Mouse (Mus musculus): ENCODE measurements around the gene Ccdc13.

Ccdc13 gene

GRCm38 (mm10) chr9:121846526-121847118, 7.4 kb upstream of the Ccdc13 start:
- DNase-seq (ENCODE audit: low spot score), result no peak

- DNase-seq (ENCODE audit: low spot score), result no peak
Measured at GRCm38 (mm10) chr9:121842914-121843313, 3.7 kb upstream of the Ccdc13 start.

GRCm38 (mm10) chr9:121839622-121839965, 333 bp upstream of the Ccdc13 start:
- no peak for DNase-seq (ENCODE audit: low spot score)

- DNase-seq (ENCODE audit: low spot score), result no peak
Measured at GRCm38 (mm10) chr9:121838008-121838407, 1.3 kb downstream of the Ccdc13 start.

GRCm38 (mm10) chr9:121833825-121834224, 5.4 kb downstream of the Ccdc13 start:
- DNase-seq (ENCODE audit: low spot score), result no peak

GRCm38 (mm10) chr9:121830956-121831293, 8.3 kb downstream of the Ccdc13 start:
- DNase-seq (ENCODE audit: low spot score), result peak; percentile 86

- peak; percentile 44 for DNase-seq (ENCODE audit: low spot score)
Measured at GRCm38 (mm10) chr9:121830243-121830955, 8.9 kb downstream of the Ccdc13 start.

GRCm38 (mm10) chr9:121829270-121829992, 9.8 kb downstream of the Ccdc13 start:
- DNase-seq (ENCODE audit: low spot score), result no peak

- DNase-seq (ENCODE audit: low spot score), result no peak
Measured at GRCm38 (mm10) chr9:121828314-121828713, 10.9 kb downstream of the Ccdc13 start.

- DNase-seq (ENCODE audit: low spot score), result no peak
Measured at GRCm38 (mm10) chr9:121826356-121826755, 12.9 kb downstream of the Ccdc13 start.

GRCm38 (mm10) chr9:121823991-121824390, 15.3 kb downstream of the Ccdc13 start:
- no peak for DNase-seq (ENCODE audit: low spot score)

- no peak for DNase-seq (ENCODE audit: low spot score)
Measured at GRCm38 (mm10) chr9:121823051-121823450, 16.2 kb downstream of the Ccdc13 start.

GRCm38 (mm10) chr9:121822585-121822991, 16.7 kb downstream of the Ccdc13 start:
- DNase-seq (ENCODE audit: low spot score), result no peak

- DNase-seq (ENCODE audit: low spot score), result no peak
Measured at GRCm38 (mm10) chr9:121820765-121821164, 18.5 kb downstream of the Ccdc13 start.

GRCm38 (mm10) chr9:121819771-121820471, 19.3 kb downstream of the Ccdc13 start:
- no peak for DNase-seq (ENCODE audit: low spot score)

GRCm38 (mm10) chr9:121819073-121819770, 20.0 kb downstream of the Ccdc13 start:
- DNase-seq (ENCODE audit: low spot score), result no peak

GRCm38 (mm10) chr9:121815183-121815582, 24.1 kb downstream of the Ccdc13 start:
- DNase-seq (ENCODE audit: low spot score), result no peak

- DNase-seq (ENCODE audit: low spot score), result no peak
Measured at GRCm38 (mm10) chr9:121810081-121810821, 29.0 kb downstream of the Ccdc13 start.

GRCm38 (mm10) chr9:121808511-121808910, 30.8 kb downstream of the Ccdc13 start:
- no peak for DNase-seq (ENCODE audit: low spot score)

GRCm38 (mm10) chr9:121807947-121808346, 31.3 kb downstream of the Ccdc13 start:
- DNase-seq (ENCODE audit: low spot score), result no peak

- DNase-seq (ENCODE audit: low spot score), result no peak
Measured at GRCm38 (mm10) chr9:121807546-121807945, 31.7 kb downstream of the Ccdc13 start.

Data from ovary, postnatal 14 days (tissue).